Mouse (Mus musculus) MEL-GATA-1-ER (cell line): ENCODE results near the gene Tmem144.
A peak's percentile ranks its signal among the peaks of the same experiment; 100 is the strongest.

ENCODE experiments used
- DNase-seq: peaks from one replicate; pipeline ENCODE4 v3.0.0-alpha.2; 2012; ENCODE audit warnings: low read depth; ENCODE audit errors: extremely low read depth

The Tmem144 gene

GRCm38 (mm10) chr3:79864824-79865223, 12.3 kb upstream of the Tmem144 start:
- no peak for DNase-seq

- DNase-seq: no peak
Measured at GRCm38 (mm10) chr3:79858221-79858620, 5.6 kb upstream of the Tmem144 start.

GRCm38 (mm10) chr3:79857780-79858179, 5.2 kb upstream of the Tmem144 start:
- DNase-seq: no peak

- DNase-seq: no peak
Measured at GRCm38 (mm10) chr3:79852108-79852507, 465 bp downstream of the Tmem144 start.

- no peak for DNase-seq
Measured at GRCm38 (mm10) chr3:79850656-79851055, 1.9 kb downstream of the Tmem144 start.

- DNase-seq: no peak
Measured at GRCm38 (mm10) chr3:79849621-79850020, 3.0 kb downstream of the Tmem144 start.

GRCm38 (mm10) chr3:79848841-79849240, 3.7 kb downstream of the Tmem144 start:
- DNase-seq: no peak

- DNase-seq: peak; percentile 80
Measured at GRCm38 (mm10) chr3:79846633-79847032, 5.9 kb downstream of the Tmem144 start.

GRCm38 (mm10) chr3:79843999-79844398, 8.6 kb downstream of the Tmem144 start:
- peak; percentile 98 for DNase-seq

GRCm38 (mm10) chr3:79842616-79843016, 10.0 kb downstream of the Tmem144 start:
- no peak for DNase-seq

- peak; percentile 72 for DNase-seq
Measured at GRCm38 (mm10) chr3:79842165-79842564, 10.4 kb downstream of the Tmem144 start.

- DNase-seq: no peak
Measured at GRCm38 (mm10) chr3:79841475-79841874, 11.1 kb downstream of the Tmem144 start.

- DNase-seq: no peak
Measured at GRCm38 (mm10) chr3:79838751-79839150, 13.8 kb downstream of the Tmem144 start.

GRCm38 (mm10) chr3:79829289-79829688, 23.3 kb downstream of the Tmem144 start:
- DNase-seq: no peak

- DNase-seq: no peak
Measured at GRCm38 (mm10) chr3:79825067-79825780, 27.3 kb downstream of the Tmem144 start.

GRCm38 (mm10) chr3:79823176-79823575, 29.4 kb downstream of the Tmem144 start:
- DNase-seq: no peak

GRCm38 (mm10) chr3:79821131-79821530, 31.4 kb downstream of the Tmem144 start:
- DNase-seq: no peak

- DNase-seq: no peak
Measured at GRCm38 (mm10) chr3:79818202-79818995, 34.2 kb downstream of the Tmem144 start.

- no peak for DNase-seq
Measured at GRCm38 (mm10) chr3:79816229-79816628, 36.3 kb downstream of the Tmem144 start.

- DNase-seq: peak; percentile 62
Measured at GRCm38 (mm10) chr3:79813814-79814490, 38.6 kb downstream of the Tmem144 start.

- peak; percentile 58 for DNase-seq
Measured at GRCm38 (mm10) chr3:79812042-79812441, 40.5 kb downstream of the Tmem144 start.

- peak; percentile 76 for DNase-seq
Measured at GRCm38 (mm10) chr3:79811632-79812031, 40.9 kb downstream of the Tmem144 start.
